Mouse (Mus musculus) ES-E14 (cell line): ENCODE results near the gene Fosb.

Experiments
- CHD2 ChIP-seq: IDR thresholded peaks from 2 replicates; pipeline ENCODE4 v1.6.1; 2014; ENCODE audit warnings: mild to moderate bottlenecking, low read depth, low read length, inconsistent platforms
- HCFC1 ChIP-seq: IDR thresholded peaks from 2 replicates; pipeline ENCODE4 v1.6.1; 2012; ENCODE audit warnings: low read length, inconsistent platforms, borderline replicate concordance; ENCODE audit not compliant: insufficient read depth
- MAFK ChIP-seq: IDR thresholded peaks from 2 replicates; pipeline ENCODE4 v1.6.1; 2014; ENCODE audit warnings: mild to moderate bottlenecking, low read depth, low read length, inconsistent platforms; ENCODE audit not compliant: insufficient read depth
- ZC3H11A ChIP-seq: IDR thresholded peaks from 2 replicates; pipeline ENCODE4 v1.6.1; 2012; ENCODE audit warnings: low read depth, mild to moderate bottlenecking, inconsistent platforms, low read length, borderline replicate concordance
- ZNF384 ChIP-seq: IDR thresholded peaks from 2 replicates; pipeline ENCODE4 v1.6.1; 2012; ENCODE audit warnings: low read depth, low read length, inconsistent platforms

DNA sequence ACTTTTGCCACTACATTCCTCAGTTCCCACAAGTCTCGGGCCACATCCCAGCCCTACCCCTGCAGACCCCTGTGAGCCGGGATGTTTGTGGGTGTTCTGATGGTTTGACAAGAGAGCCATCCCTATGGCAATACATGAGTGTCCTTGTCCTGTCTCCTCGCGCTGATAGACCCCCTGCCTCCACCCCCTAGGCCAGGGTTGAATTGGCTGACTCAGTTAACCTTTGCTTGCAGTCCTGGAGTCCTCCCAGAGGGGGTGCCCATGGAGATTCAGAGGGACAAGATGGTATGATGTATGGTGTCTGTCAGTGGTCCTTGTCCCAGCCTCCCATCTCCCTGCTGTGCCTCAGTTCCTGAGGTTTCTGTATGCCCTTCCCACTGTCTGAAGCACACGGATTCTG is 4.2 kb upstream of the Fosb start:
- TF ChIP-seq ZNF384 (no peak), MAFK (no peak), HCFC1 (no peak), ZC3H11A (no peak), CHD2 (no peak)
